Mouse (Mus musculus) kidney, embryonic 15.5 days (tissue): ENCODE results near the gene Gdpgp1. TPM values are rescaled to one million over a fixed set of nuclear protein-coding genes. Genes with fewer than 3 reads are reported as not detected.

Experiments used
- ATAC-seq: fragments of 200-750 bp; cut with Nextera tagmentation; replicated peaks from 2 replicates; pipeline ENCODE4 v1.8.0; 2017; ENCODE audit warnings: moderate TSS enrichment; ENCODE audit not compliant: low FRiP score
- H3K27ac ChIP-seq: fragments of 300-500 bp; sonication (generic); 2 replicates; pipeline ENCODE4 v1.5.1; 2015; ENCODE audit warnings: mild to moderate bottlenecking, inconsistent platforms
- H3K27me3 ChIP-seq: fragments of 300-500 bp; sonication (generic); 2 replicates; pipeline ENCODE4 v1.6.1; 2015; ENCODE audit warnings: inconsistent platforms
- H3K36me3 ChIP-seq: fragments of 300-500 bp; sonication (generic); 2 replicates; pipeline ENCODE4 v1.6.1; 2015; ENCODE audit warnings: inconsistent platforms
- H3K4me1 ChIP-seq: fragments of 300-500 bp; sonication (generic); 2 replicates; pipeline ENCODE4 v1.6.1; 2015; ENCODE audit warnings: inconsistent platforms
- H3K4me2 ChIP-seq: fragments of 300-500 bp; sonication (generic); 2 replicates; pipeline ENCODE4 v1.6.1; 2015; ENCODE audit warnings: moderate library complexity, mild to moderate bottlenecking, inconsistent platforms
- H3K4me3 ChIP-seq: fragments of 300-500 bp; sonication (generic); replicated peaks from 2 replicates; pipeline ENCODE4 v1.5.1; 2015; ENCODE audit warnings: mild to moderate bottlenecking, inconsistent platforms
- H3K9ac ChIP-seq: fragments of 300-500 bp; sonication (generic); 2 replicates; pipeline ENCODE4 v1.6.1; 2015; ENCODE audit warnings: mild to moderate bottlenecking, inconsistent platforms
- H3K9me3 ChIP-seq: fragments of 300-500 bp; sonication (generic); replicated peaks from 2 replicates; pipeline ENCODE4 v1.6.1; 2016; ENCODE audit warnings: inconsistent platforms
- WGBS: fragments of 180-500 bp; shearing (Covaris S2); methylation state at CpG from one replicate; pipeline ENCODE4 v1.1.7; 2015; ENCODE audit warnings: mixed read lengths; 5-methylcytosine and 5-hydroxymethylcytosine counted together
- polyA plus RNA-seq: library from polyadenylated mRNA; unstranded; fragments of >200 nt; fragmentation: Nextera tagmentation; extraction: Ambion mirVana; gene quantifications from 2 replicates; pipeline ENCODE4 v1.2.1, GENCODE M21; 2015

Gdpgp1 gene
- polyA plus RNA-seq, 1 experiment from 2014 or later: 3.9 TPM

DNA sequence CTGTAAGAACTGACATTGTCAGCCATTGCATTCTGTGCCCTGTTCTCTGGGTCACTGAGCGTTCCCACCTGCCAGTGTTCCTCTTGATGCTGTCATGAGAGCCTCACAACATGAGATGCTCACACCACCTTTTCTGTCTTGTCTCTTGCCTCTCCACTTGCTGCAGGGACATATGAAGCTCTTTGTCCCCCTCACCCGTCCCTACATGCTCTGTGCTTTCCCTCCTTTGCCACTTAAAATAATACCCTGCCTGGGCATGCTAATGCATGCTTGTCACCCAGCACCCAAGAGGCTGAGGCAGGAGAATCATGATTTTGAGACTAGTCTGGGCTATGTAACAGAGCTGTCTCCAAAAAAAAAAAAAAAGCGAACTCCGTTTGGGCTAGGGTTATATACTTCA lies 21.7 kb upstream of the Gdpgp1 start:
- Histone ChIP-seq H3K27ac (no peak overlapping the region), H3K36me3 (peaks cover 22% of the 10 kb centered on the region), H3K9me3 (no peaks in the 10 kb centered on the region), H3K4me1 (peaks cover 42% of the 10 kb centered on the region), H3K27me3 (no peaks in the 10 kb centered on the region), H3K4me3 (no peak overlapping the region), H3K9ac (no peak overlapping the region), H3K4me2 (no peak overlapping the region)
- ATAC-seq: no peak
- WGBS: 78% methylated on average over 4 of the region's 4 CpGs

DNA sequence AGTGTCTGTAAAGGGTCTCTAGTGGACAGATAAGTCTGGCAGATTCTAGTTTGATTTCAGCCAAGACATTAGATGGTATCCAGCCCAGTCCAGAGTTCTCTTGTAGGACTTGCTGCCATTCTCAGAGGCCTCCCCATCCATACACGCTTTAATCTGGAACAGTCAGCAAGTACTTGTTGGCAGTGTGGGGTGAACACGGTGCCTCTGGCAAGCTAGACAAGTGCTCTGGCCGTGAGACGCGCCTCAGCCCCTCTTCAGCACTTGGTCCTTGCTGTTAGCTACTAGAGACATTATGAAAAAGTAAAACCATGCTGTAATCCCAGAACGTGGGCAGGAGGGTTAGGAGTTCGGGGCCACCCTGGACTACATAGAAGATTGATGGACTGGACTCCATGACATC lies 19.1 kb upstream of the Gdpgp1 start:
- ATAC-seq: no peak
- Histone ChIP-seq H3K27me3 (no peaks in the 10 kb centered on the region), H3K27ac (no peak overlapping the region), H3K4me2 (no peak overlapping the region), H3K9me3 (no peaks in the 10 kb centered on the region), H3K36me3 (peaks cover 48% of the 10 kb centered on the region), H3K4me1 (peaks cover 16% of the 10 kb centered on the region), H3K9ac (no peak overlapping the region), H3K4me3 (no peak overlapping the region)
- WGBS: 90% methylated on average over 7 of the region's 7 CpGs

DNA sequence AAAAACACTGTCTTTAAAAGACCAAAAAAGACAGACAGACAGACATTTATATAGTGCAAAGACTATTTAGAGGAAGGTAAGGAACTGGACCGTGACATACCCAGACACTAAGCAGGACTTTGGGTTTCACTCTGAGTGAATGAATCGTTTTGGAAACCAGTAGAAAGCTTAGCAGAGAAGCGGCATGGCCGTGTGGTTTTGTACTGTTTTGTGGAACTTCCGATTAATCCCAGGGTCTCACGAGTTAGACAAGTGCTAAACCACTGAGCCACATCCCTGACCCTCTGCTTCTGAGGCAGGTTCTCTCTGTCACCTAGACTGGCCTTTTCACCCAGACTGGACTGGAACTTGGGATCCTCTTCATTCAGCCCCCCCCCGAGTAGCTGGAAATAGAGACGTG lies 18.2 kb upstream of the Gdpgp1 start:
- Histone ChIP-seq H3K9me3 (no peaks in the 10 kb centered on the region), H3K27ac (no peak overlapping the region), H3K4me1 (peaks cover 8% of the 10 kb centered on the region), H3K4me3 (no peak overlapping the region), H3K36me3 (peaks cover 57% of the 10 kb centered on the region), H3K9ac (no peak overlapping the region), H3K4me2 (no peak overlapping the region), H3K27me3 (no peaks in the 10 kb centered on the region)
- ATAC-seq: no peak
- WGBS: 83% methylated on average over 8 of the region's 8 CpGs

DNA sequence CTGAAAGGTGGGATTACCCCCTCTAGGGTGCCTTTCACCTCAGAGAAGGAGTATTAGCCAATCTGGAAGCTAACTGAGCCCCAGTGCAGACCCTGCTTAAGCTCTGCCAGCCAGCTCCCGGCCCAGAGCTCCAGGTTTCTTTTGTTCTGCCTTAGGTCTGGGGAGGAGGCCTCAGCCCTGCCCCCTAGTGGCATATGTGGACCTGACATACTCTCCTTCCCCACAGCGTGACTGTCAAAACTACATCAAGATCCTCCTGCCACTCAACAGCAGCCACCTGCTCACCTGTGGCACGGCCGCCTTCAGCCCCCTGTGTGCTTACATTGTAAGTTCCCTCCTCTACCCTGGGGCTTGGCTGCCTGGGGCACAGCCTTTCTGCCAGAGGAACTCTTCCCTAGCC lies 17.3 kb upstream of the Gdpgp1 start:
- WGBS: 31% methylated on average over 4 of the region's 4 CpGs

DNA sequence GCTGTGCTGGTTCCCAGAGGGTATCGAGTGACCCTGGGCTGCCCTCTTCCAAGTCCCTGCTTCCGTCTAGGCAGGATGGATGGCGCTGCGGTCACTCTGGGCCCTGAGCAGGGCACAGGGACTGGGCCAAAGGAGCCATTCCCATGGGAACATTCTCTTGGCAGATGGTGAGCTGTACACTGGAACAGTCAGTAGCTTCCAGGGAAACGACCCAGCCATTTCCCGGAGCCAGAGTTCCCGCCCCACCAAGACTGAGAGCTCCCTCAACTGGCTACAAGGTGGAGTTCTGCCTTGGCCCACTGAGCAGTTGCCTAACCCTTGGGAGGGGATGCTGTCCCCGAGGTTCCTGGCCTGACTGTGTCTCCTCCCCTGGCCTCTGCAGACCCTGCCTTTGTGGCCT lies 16.1 kb upstream of the Gdpgp1 start:
- Histone ChIP-seq H3K4me3 (no peak overlapping the region), H3K36me3 (peaks cover 78% of the 10 kb centered on the region), H3K27me3 (no peaks in the 10 kb centered on the region), H3K9ac (no peak overlapping the region), H3K27ac (no peak overlapping the region), H3K4me2 (no peak overlapping the region), H3K4me1 (no peaks in the 10 kb centered on the region), H3K9me3 (no peaks in the 10 kb centered on the region)
- 72% methylated on average over 8 of the region's 8 CpGs for WGBS
- ATAC-seq: no peak

More for the DNA sequence above, 17.3 kb upstream of the Gdpgp1 start:
- Histone ChIP-seq H3K27me3 (no peaks in the 10 kb centered on the region), H3K4me3 (no peak overlapping the region), H3K36me3 (peaks cover 66% of the 10 kb centered on the region), H3K27ac (no peak overlapping the region), H3K9ac (no peak overlapping the region), H3K9me3 (no peaks in the 10 kb centered on the region), H3K4me2 (no peak overlapping the region), H3K4me1 (no peaks in the 10 kb centered on the region)
- peak; percentile 66; the same call in 1 of the 2 replicates for ATAC-seq

DNA sequence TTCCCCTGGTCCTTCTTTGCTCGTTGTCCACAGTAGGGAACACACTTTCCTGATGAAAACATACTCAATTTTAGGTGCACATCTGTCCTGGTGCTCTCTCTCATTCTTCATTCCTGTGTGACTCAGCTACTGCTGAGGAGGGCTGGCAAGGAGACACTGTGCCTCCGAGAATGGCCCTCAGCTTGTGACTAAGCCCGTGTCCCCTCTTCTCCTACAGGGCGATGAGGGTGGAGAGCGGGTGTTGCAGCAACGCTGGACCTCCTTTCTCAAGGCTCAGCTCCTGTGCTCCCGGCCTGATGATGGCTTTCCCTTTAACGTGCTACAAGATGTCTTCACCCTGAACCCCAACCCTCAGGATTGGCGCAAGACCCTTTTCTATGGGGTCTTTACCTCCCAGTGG lies 14.0 kb upstream of the Gdpgp1 start:
- H3K9me3 ChIP-seq: no peaks in the 10 kb centered on the region
- H3K27ac ChIP-seq: no peak overlapping the region
- ATAC-seq: no peak
- WGBS: 88% methylated on average over 9 of the region's 9 CpGs
- no peak overlapping the region for H3K4me3 ChIP-seq
- H3K9ac ChIP-seq: no peak overlapping the region
- no peak overlapping the region for H3K4me2 ChIP-seq
- H3K36me3 ChIP-seq: peaks cover 85% of the 10 kb centered on the region
- no peaks in the 10 kb centered on the region for H3K27me3 ChIP-seq
- H3K4me1 ChIP-seq: no peaks in the 10 kb centered on the region

DNA sequence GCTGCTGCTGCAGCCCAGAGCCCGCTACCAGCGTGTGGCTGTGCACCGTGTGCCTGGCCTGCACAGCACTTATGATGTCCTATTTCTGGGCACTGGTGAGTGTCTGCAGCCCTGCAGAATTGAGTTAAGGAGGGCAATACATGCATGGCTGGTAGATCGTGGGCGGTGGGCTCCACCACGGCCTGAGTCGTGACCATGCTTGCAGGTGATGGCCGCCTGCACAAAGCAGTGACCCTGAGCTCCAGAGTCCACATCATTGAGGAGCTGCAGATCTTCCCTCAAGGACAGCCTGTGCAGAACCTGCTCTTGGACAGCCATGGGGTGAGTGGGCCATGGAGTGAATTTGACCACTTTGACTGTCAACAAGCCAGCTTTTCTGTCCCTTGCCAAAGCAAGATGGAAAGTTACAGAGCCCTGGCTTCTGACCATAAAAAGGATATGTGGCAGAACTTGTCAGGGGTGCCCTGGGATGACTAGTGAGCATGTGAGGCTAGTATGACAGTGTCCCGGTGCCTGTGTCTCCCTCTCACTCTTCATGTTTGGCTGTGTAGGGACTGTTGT lies 12.3 kb upstream of the Gdpgp1 start:
- Histone ChIP-seq H3K9ac (no peak overlapping the region), H3K4me2 (no peak overlapping the region), H3K27me3 (no peaks in the 10 kb centered on the region), H3K9me3 (no peaks in the 10 kb centered on the region), H3K4me3 (no peak overlapping the region), H3K36me3 (peaks cover 92% of the 10 kb centered on the region), H3K4me1 (no peaks in the 10 kb centered on the region), H3K27ac (no peak overlapping the region)
- 90% methylated on average over 9 of the region's 9 CpGs for WGBS
- no peak for ATAC-seq

DNA sequence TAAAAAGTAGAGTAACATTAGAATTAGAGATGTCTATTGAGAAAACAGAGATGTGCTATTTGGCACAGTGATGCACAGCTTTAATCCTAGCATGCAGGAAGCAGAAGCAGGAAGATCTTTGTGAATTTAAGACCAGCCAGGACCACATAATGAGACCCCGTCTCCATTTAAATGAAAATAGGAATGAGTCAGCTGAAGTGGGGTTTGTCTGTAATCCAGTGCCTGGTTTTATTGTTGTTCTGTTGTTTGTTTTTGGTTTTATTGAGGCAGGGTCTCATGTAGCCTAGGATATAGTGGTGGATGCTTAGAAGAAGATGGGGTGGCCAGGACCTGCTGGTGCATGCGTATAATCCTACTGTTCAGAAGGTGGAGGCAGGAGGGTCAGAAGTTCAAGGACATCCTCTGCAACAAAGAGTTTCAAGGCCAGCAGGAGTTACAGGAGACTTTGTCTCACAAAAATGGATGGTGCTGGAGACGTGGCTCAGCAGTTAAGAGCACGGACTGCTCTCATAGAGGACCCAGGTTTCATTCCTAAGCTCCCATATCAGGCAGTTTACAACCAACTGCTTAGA lies 11.4 kb upstream of the Gdpgp1 start:
- peaks cover 92% of the 10 kb centered on the region for H3K36me3 ChIP-seq
- no peak overlapping the region for H3K27ac ChIP-seq
- no peaks in the 10 kb centered on the region for H3K9me3 ChIP-seq
- H3K9ac ChIP-seq: no peak overlapping the region
- H3K4me2 ChIP-seq: no peak overlapping the region
- H3K4me3 ChIP-seq: no peak overlapping the region
- no peak for ATAC-seq
- 81% methylated on average over 4 of the region's 4 CpGs for WGBS
- H3K27me3 ChIP-seq: no peaks in the 10 kb centered on the region
- H3K4me1 ChIP-seq: no peaks in the 10 kb centered on the region

DNA sequence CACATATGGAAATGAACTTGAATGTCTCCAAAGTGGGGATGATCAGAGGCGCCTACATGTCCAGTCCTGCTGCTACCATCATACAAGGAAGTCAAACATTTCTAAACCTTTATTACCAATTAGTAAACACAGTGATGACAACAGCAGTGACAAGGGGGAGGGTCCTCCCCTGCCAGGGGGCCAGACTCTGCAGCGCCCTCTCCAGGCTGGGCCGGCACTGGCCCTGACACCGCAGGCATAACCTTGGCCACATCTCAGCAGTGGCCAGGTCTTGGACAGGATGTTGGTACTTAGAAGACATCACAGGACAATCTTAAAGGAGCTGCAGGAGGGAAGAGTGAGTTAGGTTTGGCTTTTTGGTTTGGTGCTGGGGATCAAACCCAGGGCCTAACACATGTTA lies 5.6 kb upstream of the Gdpgp1 start:
- no peak overlapping the region for H3K9ac ChIP-seq
- H3K4me1 ChIP-seq: peaks cover 23% of the 10 kb centered on the region
- H3K4me2 ChIP-seq: no peak overlapping the region
- peaks cover 56% of the 10 kb centered on the region for H3K36me3 ChIP-seq
- H3K4me3 ChIP-seq: no peak overlapping the region
- no peaks in the 10 kb centered on the region for H3K27me3 ChIP-seq
- H3K27ac ChIP-seq: no peak overlapping the region
- 90% methylated on average over 4 of the region's 4 CpGs for WGBS
- no peaks in the 10 kb centered on the region for H3K9me3 ChIP-seq
- no peak for ATAC-seq

DNA sequence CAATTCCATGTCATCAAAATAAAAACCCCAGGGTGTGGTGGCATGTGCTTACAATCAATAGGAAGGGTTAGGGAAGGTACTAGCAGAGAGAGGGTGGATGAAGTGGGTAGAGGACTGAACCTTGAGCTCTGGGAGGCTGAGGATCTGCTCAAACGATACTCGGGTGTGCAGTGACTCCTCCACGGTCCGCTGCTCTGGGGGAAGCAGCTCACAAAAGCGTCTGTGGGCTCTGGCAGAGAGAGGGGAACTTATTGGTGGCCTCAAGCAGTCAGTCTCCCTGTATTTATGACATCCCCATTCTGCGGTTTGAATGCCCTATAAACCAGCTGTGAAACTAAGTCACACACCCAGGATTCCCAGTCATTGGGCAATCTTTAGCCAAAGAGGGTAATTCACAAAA lies 2.5 kb upstream of the Gdpgp1 start:
- H3K27ac ChIP-seq: no peak overlapping the region
- H3K4me3 ChIP-seq: no peak overlapping the region
- ATAC-seq: no peak
- no peak overlapping the region for H3K9ac ChIP-seq
- no peak overlapping the region for H3K4me2 ChIP-seq
- no peaks in the 10 kb centered on the region for H3K27me3 ChIP-seq
- H3K9me3 ChIP-seq: no peaks in the 10 kb centered on the region
- H3K36me3 ChIP-seq: peaks cover 32% of the 10 kb centered on the region
- 19% methylated on average over 6 of the region's 6 CpGs for WGBS
- peaks cover 34% of the 10 kb centered on the region for H3K4me1 ChIP-seq

DNA sequence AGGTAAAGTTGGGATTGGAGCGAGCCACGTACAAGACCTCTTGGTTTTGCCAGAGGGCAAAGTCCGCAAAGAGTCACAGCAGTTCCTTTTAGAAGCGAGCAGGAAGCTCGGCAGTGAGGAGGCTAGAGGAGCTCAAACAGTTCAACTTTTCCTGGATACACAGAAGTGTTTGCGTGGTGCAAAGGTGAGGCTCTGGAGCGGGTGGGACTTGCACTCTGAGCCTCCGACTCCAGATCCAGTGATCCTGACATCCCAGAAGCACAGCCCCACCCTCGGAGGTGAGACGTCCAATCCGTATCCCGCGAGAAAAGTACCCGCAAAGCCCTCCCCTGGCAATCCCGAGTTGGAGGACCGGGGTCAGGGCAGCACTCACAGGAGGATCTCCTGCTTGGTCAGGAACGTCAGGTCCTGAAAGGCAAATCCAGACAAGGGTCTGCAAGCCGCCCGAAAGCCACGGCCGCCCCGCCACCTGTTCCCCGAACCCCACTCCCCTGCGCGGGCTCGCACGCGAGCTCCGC lies 635 bp upstream of the Gdpgp1 start:
- no peaks in the 10 kb centered on the region for H3K9me3 ChIP-seq
- peak overlapping the region; percentile 82 for H3K27ac ChIP-seq
- no peaks in the 10 kb centered on the region for H3K27me3 ChIP-seq
- peak overlapping the region; percentile 74 for H3K4me3 ChIP-seq
- H3K9ac ChIP-seq: peak overlapping the region; percentile 55
- under 1% methylated on average over 29 of the region's 29 CpGs for WGBS
- ATAC-seq: peak; percentile 37
- H3K4me1 ChIP-seq: peaks cover 34% of the 10 kb centered on the region
- peaks cover 15% of the 10 kb centered on the region for H3K36me3 ChIP-seq
- peak overlapping the region; percentile 90 for H3K4me2 ChIP-seq

DNA sequence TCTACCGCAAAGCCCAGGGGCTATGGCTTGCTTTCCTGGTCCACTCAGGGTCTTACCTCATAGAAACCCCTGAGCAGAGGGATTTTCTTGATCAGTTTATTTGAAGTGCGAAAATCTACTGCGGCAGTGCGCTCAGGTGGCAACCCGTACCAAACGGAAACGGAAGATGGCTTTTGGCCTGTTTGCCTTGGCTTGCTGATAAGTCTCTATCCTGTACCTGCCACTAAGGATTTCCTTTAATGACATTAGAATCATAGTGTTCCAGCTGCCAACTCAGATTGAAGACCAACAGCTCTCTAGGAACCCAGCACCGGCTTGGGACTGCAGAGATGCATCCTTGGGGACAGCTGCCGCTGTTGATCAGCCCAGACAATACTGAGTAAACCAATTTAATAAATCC lies 1.1 kb downstream of the Gdpgp1 start:
- Histone ChIP-seq H3K4me2 (peak overlapping the region; percentile 90), H3K27me3 (no peaks in the 10 kb centered on the region), H3K9me3 (no peaks in the 10 kb centered on the region), H3K4me1 (peaks cover 34% of the 10 kb centered on the region), H3K27ac (no peak overlapping the region), H3K9ac (no peak overlapping the region), H3K36me3 (peaks cover 10% of the 10 kb centered on the region), H3K4me3 (peak overlapping the region; percentile 74)
- WGBS: 72% methylated on average over 9 of the region's 9 CpGs
- ATAC-seq: no peak

DNA sequence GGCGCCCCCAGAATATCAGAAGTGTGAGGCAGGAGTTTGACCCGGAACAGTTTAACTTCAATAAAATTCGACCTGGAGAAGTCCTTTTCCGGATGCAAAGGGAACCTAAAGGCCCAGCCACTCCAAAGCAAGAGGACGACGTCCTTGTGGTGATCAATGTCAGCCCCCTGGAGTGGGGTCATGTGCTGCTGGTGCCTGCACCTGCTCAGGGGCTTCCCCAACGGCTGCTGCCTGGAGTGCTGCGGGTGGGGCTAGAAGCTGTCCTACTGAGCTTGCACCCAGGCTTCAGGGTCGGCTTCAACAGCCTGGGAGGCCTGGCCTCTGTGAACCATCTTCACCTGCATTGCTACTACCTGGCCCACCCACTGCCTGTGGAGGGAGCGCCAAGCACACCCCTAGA lies 5.9 kb downstream of the Gdpgp1 start:
- no peak overlapping the region for H3K4me3 ChIP-seq
- H3K9ac ChIP-seq: no peak overlapping the region
- no peaks in the 10 kb centered on the region for H3K9me3 ChIP-seq
- no peak overlapping the region for H3K27ac ChIP-seq
- 89% methylated on average over 10 of the region's 10 CpGs for WGBS
- no peak for ATAC-seq
- H3K4me1 ChIP-seq: peaks cover 6% of the 10 kb centered on the region
- peaks cover 33% of the 10 kb centered on the region for H3K36me3 ChIP-seq
- H3K27me3 ChIP-seq: no peaks in the 10 kb centered on the region
- no peak overlapping the region for H3K4me2 ChIP-seq
